Mouse (Mus musculus): ENCODE results near the gene Opalin. TPM values are rescaled to one million over a fixed set of nuclear protein-coding genes. Genes with fewer than 3 reads are reported as not detected.

Opalin gene
- total RNA-seq (2021) = 10 to 100 TPM in 1 of 2 experiments, 1 to 10 TPM in 1; 7.6 to 11.5 TPM

- DNase-seq (ENCODE audit: low spot score in 2 of 2) = no peak
- intact Hi-C loops (cut with DNase I) = no loop called here
Measured at GRCm38 (mm10) chr19:41076906-41077305, at the start of gene Opalin. Gene Opalin, minus strand, starts transcription at chr19:41077113.

GRCm38 (mm10) chr19:41123009-41123408 is 46.1 kb upstream of the Opalin start:
- DNase-seq (ENCODE audit: low spot score in 2 of 2) = no peak
- intact Hi-C loops (cut with DNase I) = no loop called here

- intact Hi-C loops (cut with DNase I) = no loop called here
Measured at GRCm38 (mm10) chr19:41119924-41120323, 43.0 kb upstream of the Opalin start.

GRCm38 (mm10) chr19:41118346-41118745 is 41.4 kb upstream of the Opalin start:
- DNase-seq (ENCODE audit: low spot score in 2 of 2) = no peak
- intact Hi-C loops (cut with DNase I) = no loop called here

More at GRCm38 (mm10) chr19:41119924-41120323, 43.0 kb upstream of the Opalin start:
- peak; percentile 51 to 91 for DNase-seq (ENCODE audit: low spot score in 2 of 2)

GRCm38 (mm10) chr19:41117334-41117733 is 40.4 kb upstream of the Opalin start:
- DNase-seq (ENCODE audit: low spot score in 2 of 2) = no peak
- intact Hi-C loops (cut with DNase I) = no loop called here

GRCm38 (mm10) chr19:41114611-41115010 is 37.7 kb upstream of the Opalin start:
- intact Hi-C loops (cut with DNase I) = no loop called here

GRCm38 (mm10) chr19:41113911-41114531 is 37.1 kb upstream of the Opalin start:
- peak; percentile 54 to 70 for DNase-seq (ENCODE audit: low spot score in 2 of 2)
- intact Hi-C loops (cut with DNase I) = no loop called here

More at GRCm38 (mm10) chr19:41114611-41115010, 37.7 kb upstream of the Opalin start:
- no peak for DNase-seq (ENCODE audit: low spot score in 2 of 2)

- no peak for DNase-seq (ENCODE audit: low spot score in 2 of 2)
Measured at GRCm38 (mm10) chr19:41112609-41113008, 35.7 kb upstream of the Opalin start.

GRCm38 (mm10) chr19:41109991-41110390 is 33.1 kb upstream of the Opalin start:
- DNase-seq (ENCODE audit: low spot score in 2 of 2) = no peak
- intact Hi-C loops (cut with DNase I) = no loop called here

More at GRCm38 (mm10) chr19:41112609-41113008, 35.7 kb upstream of the Opalin start:
- intact Hi-C loops (cut with DNase I) = no loop called here

GRCm38 (mm10) chr19:41109496-41109895 is 32.6 kb upstream of the Opalin start:
- intact Hi-C loops (cut with DNase I) = no loop called here
- DNase-seq (ENCODE audit: low spot score in 2 of 2) = no peak

- intact Hi-C loops (cut with DNase I) = no loop called here
- no peak for DNase-seq (ENCODE audit: low spot score in 2 of 2)
Measured at GRCm38 (mm10) chr19:41108666-41109065, 31.8 kb upstream of the Opalin start.

GRCm38 (mm10) chr19:41107530-41107929 is 30.6 kb upstream of the Opalin start:
- no peak for DNase-seq (ENCODE audit: low spot score in 2 of 2)
- intact Hi-C loops (cut with DNase I) = no loop called here

- peak; percentile 41 to 64 for DNase-seq (ENCODE audit: low spot score in 2 of 2)
- intact Hi-C loops (cut with DNase I) = loop anchor here (2.0 kb wide), 1 partner anchor 100 kb away; no protein-coding TSS in a partner anchor
Measured at GRCm38 (mm10) chr19:41104922-41105321, 28.0 kb upstream of the Opalin start.

GRCm38 (mm10) chr19:41101390-41101789 is 24.5 kb upstream of the Opalin start:
- DNase-seq (ENCODE audit: low spot score in 2 of 2) = peak; percentile 51 to 68
- intact Hi-C loops (cut with DNase I) = no loop called here

GRCm38 (mm10) chr19:41100863-41101262 is 23.9 kb upstream of the Opalin start:
- no peak for DNase-seq (ENCODE audit: low spot score in 2 of 2)
- intact Hi-C loops (cut with DNase I) = no loop called here

GRCm38 (mm10) chr19:41097038-41097437 is 20.1 kb upstream of the Opalin start:
- no peak for DNase-seq (ENCODE audit: low spot score in 2 of 2)
- intact Hi-C loops (cut with DNase I) = no loop called here

GRCm38 (mm10) chr19:41091901-41092300 is 15.0 kb upstream of the Opalin start:
- intact Hi-C loops (cut with DNase I) = no loop called here
- no peak for DNase-seq (ENCODE audit: low spot score in 2 of 2)

- peak; percentile 70 to 72 for DNase-seq (ENCODE audit: low spot score in 2 of 2)
- intact Hi-C loops (cut with DNase I) = loop anchor here (5.0 to 10.0 kb wide), 5 partner anchors 112 to 672 kb away; no protein-coding TSS in a partner anchor
Measured at GRCm38 (mm10) chr19:41089833-41090232, 12.9 kb upstream of the Opalin start.

- DNase-seq (ENCODE audit: low spot score in 2 of 2) = no peak
- intact Hi-C loops (cut with DNase I) = loop anchor here (5.0 to 10.0 kb wide), 5 partner anchors 114 to 674 kb away; no protein-coding TSS in a partner anchor
Measured at GRCm38 (mm10) chr19:41088491-41088890, 11.6 kb upstream of the Opalin start.

- DNase-seq (ENCODE audit: low spot score in 2 of 2) = no peak
- intact Hi-C loops (cut with DNase I) = loop anchor here (5.0 to 10.0 kb wide), 5 partner anchors 114 to 674 kb away; no protein-coding TSS in a partner anchor
Measured at GRCm38 (mm10) chr19:41087901-41088300, 11.0 kb upstream of the Opalin start.

GRCm38 (mm10) chr19:41086700-41087099 is 9.8 kb upstream of the Opalin start:
- DNase-seq (ENCODE audit: low spot score in 2 of 2) = peak; percentile 83 to 91
- intact Hi-C loops (cut with DNase I) = loop anchor here (5.0 to 10.0 kb wide), 5 partner anchors 116 to 676 kb away; no protein-coding TSS in a partner anchor

Measured in left cerebral cortex, postnatal 25 days (tissue).